Mouse (Mus musculus) forebrain, embryonic 12.5 days (tissue): Measurements from ENCODE around the gene Btbd35f7. TPM values are rescaled to one million over a fixed set of nuclear protein-coding genes. Genes with fewer than 3 reads are reported as not detected.
"Not testable (repeated sequence)": the region's sequence is repeated elsewhere in the genome, so short reads cannot be mapped to it uniquely, and the experiment has no call there.

Experiments
- ATAC-seq: fragments of 200-750 bp; cut with Nextera tagmentation; 2 replicates; pipeline ENCODE4 v1.8.0; 2017; ENCODE audit warnings: moderate TSS enrichment; ENCODE audit not compliant: low FRiP score
- H3K27ac ChIP-seq: fragments of 300-500 bp; sonication (generic); 2 replicates; pipeline ENCODE4 v1.5.1; 2016; ENCODE audit warnings: mild to moderate bottlenecking
- H3K27me3 ChIP-seq: fragments of 300-500 bp; sonication (generic); 2 replicates; pipeline ENCODE4 v1.6.1; 2016; ENCODE audit warnings: mild to moderate bottlenecking
- H3K36me3 ChIP-seq: fragments of 300-500 bp; sonication (generic); replicated peaks from 2 replicates; pipeline ENCODE4 v1.6.1; 2016; ENCODE audit warnings: mild to moderate bottlenecking
- H3K4me1 ChIP-seq: fragments of 300-500 bp; sonication (generic); 2 replicates; pipeline ENCODE4 v1.6.1; 2016
- H3K4me2 ChIP-seq: fragments of 300-500 bp; sonication (generic); 2 replicates; pipeline ENCODE4 v1.6.1; 2016; ENCODE audit warnings: mild to moderate bottlenecking, moderate library complexity
- H3K4me3 ChIP-seq: fragments of 300-500 bp; sonication (generic); replicated peaks from 2 replicates; pipeline ENCODE4 v1.5.1; 2016; ENCODE audit warnings: mild to moderate bottlenecking
- H3K9ac ChIP-seq: fragments of 300-500 bp; sonication (generic); 2 replicates; pipeline ENCODE4 v1.6.1; 2016; ENCODE audit warnings: mild to moderate bottlenecking
- H3K9me3 ChIP-seq: fragments of 300-500 bp; sonication (generic); 2 replicates; pipeline ENCODE4 v1.6.1; 2016
- WGBS: fragments of 180-500 bp; shearing (Covaris S2); methylation state at CpG from one replicate; pipeline ENCODE4 v1.1.7; 2016; 5-methylcytosine and 5-hydroxymethylcytosine counted together
- polyA plus RNA-seq: library from polyadenylated mRNA; unstranded; fragments of >200 nt; fragmentation: Nextera tagmentation; extraction: Ambion mirVana; gene quantifications from 2 replicates; pipeline ENCODE4 v1.2.1, GENCODE M21; 2016

Gene Btbd35f7
- not detected in 2 replicates for polyA plus RNA-seq

- H3K27me3 ChIP-seq, H3K9ac ChIP-seq, H3K9me3 ChIP-seq, H3K36me3 ChIP-seq, H3K4me1 ChIP-seq, H3K4me3 ChIP-seq, H3K4me2 ChIP-seq, H3K27ac ChIP-seq, ATAC-seq: not testable (repeated sequence)
- no CpG with 5 or more reads among the region's 2 CpGs for WGBS
Measured at GRCm38 (mm10) chrX:5668767-5669166, at the start of gene Btbd35f7. Gene Btbd35f7, plus strand, starts transcription at chrX:5669067.

Other genes with a start within 250 kb of the Btbd35f7 start
- gene Mycs, start 199.8 kb upstream of the Btbd35f7 start, polyA plus RNA-seq: not detected in 2 replicates